Mouse (Mus musculus) monocyte, adult 59 days (primary cell): ENCODE measurements around the gene Ccndbp1. TPM values are rescaled to one million over a fixed set of nuclear protein-coding genes. Genes with fewer than 3 reads are reported as not detected.

ENCODE experiments used
- total RNA-seq, 2 experiments: library from RNA; stranded (reverse); gene quantifications; one replicate each; pipeline ENCODE4 v1.2.4; 2023

Gene Ccndbp1
- total RNA-seq: 10 to 100 TPM; 53.2 to 57.8 TPM

DNA sequence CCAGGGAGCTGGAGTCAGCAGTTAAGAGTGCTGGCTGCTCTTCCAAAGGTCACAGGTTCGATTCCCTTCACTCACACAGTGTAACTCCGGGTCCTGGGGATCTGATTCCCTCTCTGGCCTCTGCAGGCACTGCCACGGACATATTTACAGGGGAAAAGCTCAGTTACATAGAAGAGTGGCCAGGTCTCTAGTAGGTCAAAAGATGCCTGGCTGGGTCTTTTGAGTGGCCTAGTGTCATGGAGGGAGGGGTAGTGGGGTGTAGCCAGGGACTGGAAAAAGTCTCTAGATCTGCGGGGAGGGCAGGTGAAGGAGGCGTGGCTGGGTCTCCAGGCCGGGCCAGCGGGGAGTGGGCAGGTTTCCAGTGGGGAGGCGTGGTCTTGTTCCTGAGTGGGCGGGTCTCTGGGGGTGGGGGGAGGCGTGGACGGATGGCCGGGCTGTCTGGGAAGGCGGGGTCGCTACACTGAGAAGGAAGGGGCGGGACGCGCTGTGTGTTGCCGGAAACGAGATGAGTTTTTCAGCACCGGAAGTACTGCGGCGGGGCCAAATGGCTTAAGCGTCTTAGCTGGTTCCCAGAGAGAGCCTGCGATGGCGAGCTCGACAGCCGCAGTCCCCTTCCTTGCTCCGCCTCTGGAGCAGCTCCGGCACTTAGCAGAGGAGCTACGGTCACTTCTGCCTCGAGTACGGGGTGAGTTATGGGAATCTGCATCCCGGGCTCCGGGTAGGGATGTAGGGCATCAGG is at the start of gene Ccndbp1:
Gene Ccndbp1 (plus strand): TSS at position 479 of the 739 bp plus-strand sequence.

DNA sequence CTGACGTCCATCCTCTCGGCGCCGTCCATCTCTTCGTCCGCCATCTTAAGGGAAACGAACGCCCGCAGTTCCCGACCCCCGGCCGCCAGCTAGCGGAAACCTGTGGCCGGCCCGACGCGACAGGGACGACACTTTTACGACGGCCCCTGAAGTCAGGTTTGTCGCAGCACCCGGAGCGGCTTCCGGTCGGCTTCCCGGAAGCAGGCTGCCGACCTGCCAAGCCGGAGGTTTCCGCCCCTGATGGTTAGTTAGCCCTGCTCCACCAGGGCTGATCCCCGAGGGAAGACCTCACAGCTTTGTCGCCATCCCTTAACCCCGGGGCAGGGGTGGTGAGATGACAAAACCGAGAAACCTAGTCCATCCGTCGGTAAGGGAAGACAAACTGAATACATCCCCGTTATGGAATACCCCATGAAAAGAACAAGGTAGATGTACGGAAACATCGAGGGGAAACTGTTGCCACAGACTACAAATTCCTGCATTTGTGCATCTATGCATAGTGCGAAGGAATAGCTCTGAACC is 37.6 kb upstream of the Ccndbp1 start, which contains the start of gene Ubr1:
Gene Ubr1 (minus strand): TSS at position 157 of the 522 bp plus-strand sequence.

DNA sequence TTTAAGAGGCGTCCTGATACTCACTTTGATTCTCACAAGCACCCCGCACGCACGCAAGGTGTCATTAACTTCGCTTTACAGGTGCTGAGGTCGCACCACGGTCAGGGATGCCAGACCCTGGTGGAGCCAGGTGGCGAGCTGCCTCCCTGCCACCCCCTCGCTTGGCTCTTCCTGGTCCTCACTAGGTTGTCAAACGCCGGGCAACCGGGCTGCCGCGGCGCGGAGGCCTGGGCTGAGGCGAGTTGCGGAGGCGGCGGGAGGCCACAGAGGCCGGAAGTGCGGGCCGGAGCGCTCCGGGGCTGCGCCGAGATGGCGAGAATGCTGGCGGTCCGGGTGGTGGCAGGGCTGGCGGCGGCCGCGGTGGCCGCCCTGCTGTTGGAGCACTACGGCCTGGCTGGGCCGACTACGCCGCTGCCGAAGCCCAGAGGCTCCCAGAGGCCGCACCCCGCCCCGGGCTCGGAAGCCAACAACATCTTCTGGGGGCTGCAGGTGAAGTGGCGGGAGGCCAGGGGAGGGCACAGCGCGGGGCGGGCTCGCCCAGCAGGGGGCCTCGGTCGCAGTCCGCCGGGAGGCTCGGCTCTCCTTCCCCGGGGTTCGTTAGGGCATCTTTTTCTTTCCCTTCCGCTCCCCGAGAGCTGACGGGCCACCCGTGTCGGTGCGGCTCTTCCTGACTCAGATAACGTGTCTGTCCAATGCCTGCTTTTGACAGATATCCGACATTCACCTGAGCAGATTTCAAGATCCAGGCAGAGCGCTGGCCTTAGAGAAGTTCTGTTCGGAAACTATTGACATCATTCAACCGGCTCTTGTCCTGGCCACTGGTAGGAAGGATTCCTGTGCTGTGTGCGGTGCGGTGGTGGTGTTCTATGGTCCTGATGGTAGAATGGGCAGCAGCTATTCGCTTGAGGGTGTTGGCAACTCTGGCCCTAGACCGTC is 30.9 kb upstream of the Ccndbp1 start, which contains the start of gene Tmem62:
Gene Tmem62 (plus strand): TSS at position 28 of the 936 bp plus-strand sequence.

DNA sequence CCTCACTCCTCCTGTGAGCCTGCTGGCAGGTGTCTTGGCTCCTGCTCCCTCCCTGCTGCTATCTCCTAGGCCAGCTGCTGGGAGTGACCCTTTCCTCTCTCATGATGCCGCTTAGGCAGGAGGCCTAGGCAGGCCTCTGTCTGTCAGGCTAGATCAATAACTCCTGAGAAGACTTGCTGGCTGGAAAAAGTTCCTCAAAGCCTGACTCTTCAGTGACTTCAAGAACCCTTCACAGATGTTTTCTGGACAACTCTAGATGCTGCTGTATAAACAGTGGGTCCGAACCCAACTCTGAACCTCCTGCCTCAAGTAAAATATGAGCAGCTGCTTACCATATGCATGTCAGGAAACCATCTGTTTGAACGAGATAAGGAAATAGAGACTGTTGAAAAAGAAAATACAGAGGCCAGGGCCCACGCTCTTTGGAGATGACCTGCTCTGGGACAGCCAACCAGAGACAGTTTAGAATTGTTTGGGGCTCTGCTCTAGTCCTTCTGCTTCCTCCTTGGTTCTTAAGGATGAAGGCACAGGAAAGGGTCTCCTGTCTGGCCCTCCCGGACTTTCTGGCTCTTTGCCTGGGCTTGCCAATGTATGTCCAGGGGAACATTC is 28.6 kb downstream of the Ccndbp1 start, which contains the start of gene Epb42:
Gene Epb42 (minus strand): TSS at position 340 of the 609 bp plus-strand sequence.

Other genes starting within 250 kb of the Ccndbp1 start
- 10 to 100 TPM; 15.4 to 18.1 TPM for gene Cdan1, start 158.3 kb upstream of the Ccndbp1 start, total RNA-seq
- 1 to 10 TPM; 7.3 to 7.8 TPM for gene Ttbk2, start 157.8 kb upstream of the Ccndbp1 start, total RNA-seq
- 10 to 100 TPM; 24.0 to 30.2 TPM for gene Ubr1, start 37.7 kb upstream of the Ccndbp1 start, total RNA-seq
- 10 to 100 TPM in 1 of 2 experiments, 1 to 10 TPM in 1; 8.4 to 10.2 TPM for gene Tmem62, start 31.4 kb upstream of the Ccndbp1 start, total RNA-seq
- gene Epb42, start 28.7 kb downstream of the Ccndbp1 start, total RNA-seq: 1 to 10 TPM in 1 of 2 experiments, not detected in 1; 1.2 TPM
- gene Tgm5, start 77.4 kb downstream of the Ccndbp1 start, total RNA-seq: not detected
- gene Tgm7, start 101.4 kb downstream of the Ccndbp1 start, total RNA-seq: not detected
- gene Adal, start 132.0 kb downstream of the Ccndbp1 start, total RNA-seq: 1 to 10 TPM; 6.4 to 8.8 TPM
- 1 to 10 TPM; 5.0 to 5.8 TPM for gene Lcmt2, start 132.2 kb downstream of the Ccndbp1 start, total RNA-seq
- 10 to 100 TPM; 53.2 to 54.1 TPM for gene Tubgcp4, start 162.3 kb downstream of the Ccndbp1 start, total RNA-seq
- gene Zscan29, start 162.7 kb downstream of the Ccndbp1 start, total RNA-seq: 10 to 100 TPM; 21.2 to 25.5 TPM